Mouse (Mus musculus): Measurements from ENCODE around the gene Ncaph.

GRCm38 (mm10) chr2:127142031-127142430 lies 8.3 kb upstream of the Ncaph start:
- TF ChIP-seq CTCF (IDR thresholded peaks at IDR 0.05; ENCODE audit: low read depth) (peak; percentile 25; the same call in 1 of the 2 replicates), EP300 (IDR thresholded peaks at IDR 0.05; ENCODE audit: low read depth) (no peak)

All from liver, postnatal 0 days (tissue).